Mouse (Mus musculus) liver, embryonic 12.5 days (tissue): Measurements from ENCODE around the gene Ankrd12. TPM values are rescaled to one million over a fixed set of nuclear protein-coding genes. Genes with fewer than 3 reads are reported as not detected.
"Not testable (repeated sequence)": the region's sequence is repeated elsewhere in the genome, so short reads cannot be mapped to it uniquely, and the experiment has no call there.

Experiments used
- ATAC-seq: fragments of 200-750 bp; cut with Nextera tagmentation; 2 replicates; pipeline ENCODE4 v1.8.0; 2017; ENCODE audit warnings: moderate number of reproducible peaks, mild to moderate bottlenecking, moderate library complexity
- H3K27ac ChIP-seq: fragments of 300-500 bp; sonication (generic); 2 replicates; pipeline ENCODE4 v1.5.1; 2016; ENCODE audit warnings: mild to moderate bottlenecking
- H3K27me3 ChIP-seq: fragments of 300-500 bp; sonication (generic); replicated peaks from 2 replicates; pipeline ENCODE4 v1.6.1; 2016; ENCODE audit warnings: mild to moderate bottlenecking, moderate library complexity
- H3K36me3 ChIP-seq: fragments of 300-500 bp; sonication (generic); 2 replicates; pipeline ENCODE4 v1.6.1; 2016; ENCODE audit warnings: mild to moderate bottlenecking, moderate library complexity
- H3K4me1 ChIP-seq: fragments of 300-500 bp; sonication (generic); 2 replicates; pipeline ENCODE4 v1.6.1; 2016
- H3K4me2 ChIP-seq: fragments of 300-500 bp; sonication (generic); 2 replicates; pipeline ENCODE4 v1.6.1; 2016; ENCODE audit warnings: mild to moderate bottlenecking, moderate library complexity
- H3K4me3 ChIP-seq: fragments of 300-500 bp; sonication (generic); 2 replicates; pipeline ENCODE4 v1.5.1; 2016; ENCODE audit warnings: mild to moderate bottlenecking, moderate library complexity
- H3K9ac ChIP-seq: fragments of 300-500 bp; sonication (generic); 2 replicates; pipeline ENCODE4 v1.6.1; 2016; ENCODE audit warnings: mild to moderate bottlenecking, moderate library complexity
- H3K9me3 ChIP-seq: fragments of 300-500 bp; sonication (generic); replicated peaks from 2 replicates; pipeline ENCODE4 v1.6.1; 2016; ENCODE audit warnings: mild to moderate bottlenecking, moderate library complexity
- WGBS: fragments of 180-500 bp; shearing (Covaris S2); methylation state at CpG from one replicate; pipeline ENCODE4 v1.1.7; 2016; ENCODE audit not compliant: insufficient replicate concordance; 5-methylcytosine and 5-hydroxymethylcytosine counted together
- polyA plus RNA-seq: library from polyadenylated mRNA; unstranded; fragments of >200 nt; fragmentation: Nextera tagmentation; extraction: Ambion mirVana; gene quantifications from 2 replicates; pipeline ENCODE4 v1.2.1, GENCODE M21; 2016

Gene Ankrd12
- polyA plus RNA-seq, 1 experiment from 2014 or later: 8.8 TPM

GRCm38 (mm10) chr17:66041020-66041419 is 35.9 kb downstream of the Ankrd12 start:
- Histone ChIP-seq H3K4me3 (no peak overlapping the region), H3K9me3 (no peaks in the 10 kb centered on the region), H3K9ac (no peak overlapping the region), H3K4me1 (0 out of 2 replicates have a peak, but pooled peaks cover 3% of the 10 kb centered on the region), H3K4me2 (no peak overlapping the region), H3K36me3 (no peaks in the 10 kb centered on the region), H3K27ac (no peak overlapping the region), H3K27me3 (no peaks in the 10 kb centered on the region)
- ATAC-seq: no peak
- WGBS: 76% methylated on average over 5 of the region's 5 CpGs

- no peaks in the 10 kb centered on the region for H3K9me3 ChIP-seq
- no peak overlapping the region for H3K4me2 ChIP-seq
- H3K36me3 ChIP-seq: no peaks in the 10 kb centered on the region
- 82% methylated on average over 5 of the region's 5 CpGs for WGBS
- no peak for ATAC-seq
- H3K27me3 ChIP-seq: no peaks in the 10 kb centered on the region
- H3K4me3 ChIP-seq: no peak overlapping the region
- H3K27ac ChIP-seq: no peak overlapping the region
- no peak overlapping the region for H3K9ac ChIP-seq
- H3K4me1 ChIP-seq: no peaks in the 10 kb centered on the region
Measured at GRCm38 (mm10) chr17:66033239-66033638, 43.6 kb downstream of the Ankrd12 start.

- no peaks in the 10 kb centered on the region for H3K9me3 ChIP-seq
- H3K9ac ChIP-seq: no peak overlapping the region
- no peak overlapping the region for H3K4me3 ChIP-seq
- H3K4me2 ChIP-seq: no peak overlapping the region
- WGBS: 61% methylated on average over 5 of the region's 5 CpGs
- ATAC-seq: no peak
- H3K27ac ChIP-seq: no peak overlapping the region
- no peaks in the 10 kb centered on the region for H3K27me3 ChIP-seq
- peaks cover 5% of the 10 kb centered on the region for H3K36me3 ChIP-seq
- no peaks in the 10 kb centered on the region for H3K4me1 ChIP-seq
Measured at GRCm38 (mm10) chr17:66031991-66032390, 44.9 kb downstream of the Ankrd12 start.

GRCm38 (mm10) chr17:66024211-66024610 is 52.7 kb downstream of the Ankrd12 start:
- H3K36me3 ChIP-seq: peaks cover 28% of the 10 kb centered on the region
- H3K4me3 ChIP-seq: no peak overlapping the region
- no peak for ATAC-seq
- no peak overlapping the region for H3K9ac ChIP-seq
- no peaks in the 10 kb centered on the region for H3K4me1 ChIP-seq
- 90% methylated on average over 7 of the region's 7 CpGs for WGBS
- no peak overlapping the region for H3K4me2 ChIP-seq
- no peaks in the 10 kb centered on the region for H3K9me3 ChIP-seq
- H3K27me3 ChIP-seq: no peaks in the 10 kb centered on the region
- no peak overlapping the region for H3K27ac ChIP-seq

- Histone ChIP-seq H3K27me3 (no peaks in the 10 kb centered on the region), H3K27ac (no peak overlapping the region), H3K9ac (no peak overlapping the region), H3K9me3 (no peaks in the 10 kb centered on the region), H3K4me1 (peaks cover 8% of the 10 kb centered on the region; the same call in 1 of the 2 replicates), H3K36me3 (no peaks in the 10 kb centered on the region), H3K4me2 (no peak overlapping the region), H3K4me3 (no peak overlapping the region)
- ATAC-seq: no peak
- 51% methylated on average over 2 of the region's 2 CpGs for WGBS
Measured at GRCm38 (mm10) chr17:66011790-66012189, 65.1 kb downstream of the Ankrd12 start.

- Histone ChIP-seq H3K27me3 (no peaks in the 10 kb centered on the region), H3K9me3 (no peaks in the 10 kb centered on the region), H3K27ac (no peak overlapping the region), H3K4me3 (no peak overlapping the region), H3K4me1 (peaks cover 8% of the 10 kb centered on the region; the same call in 1 of the 2 replicates), H3K4me2 (no peak overlapping the region), H3K36me3 (no peaks in the 10 kb centered on the region), H3K9ac (no peak overlapping the region)
- ATAC-seq: no peak
- WGBS: 70% methylated on average over 5 of the region's 5 CpGs
Measured at GRCm38 (mm10) chr17:66007892-66008291, 69.0 kb downstream of the Ankrd12 start.

GRCm38 (mm10) chr17:66007473-66007872 is 69.4 kb downstream of the Ankrd12 start:
- H3K4me2 ChIP-seq: no peak overlapping the region
- no peaks in the 10 kb centered on the region for H3K36me3 ChIP-seq
- no peak overlapping the region for H3K9ac ChIP-seq
- no peak overlapping the region for H3K27ac ChIP-seq
- H3K4me1 ChIP-seq: peaks cover 8% of the 10 kb centered on the region; the same call in 1 of the 2 replicates
- no peak overlapping the region for H3K4me3 ChIP-seq
- H3K27me3 ChIP-seq: no peaks in the 10 kb centered on the region
- WGBS: 84% methylated on average over 2 of the region's 2 CpGs
- ATAC-seq: no peak
- no peaks in the 10 kb centered on the region for H3K9me3 ChIP-seq

- Histone ChIP-seq H3K4me3 (no peak overlapping the region), H3K9me3 (no peaks in the 10 kb centered on the region), H3K9ac (peak overlapping the region; percentile 35; the same call in 1 of the 2 replicates), H3K27me3 (no peaks in the 10 kb centered on the region), H3K36me3 (no peaks in the 10 kb centered on the region), H3K4me2 (peak overlapping the region; percentile 37), H3K4me1 (peaks cover 36% of the 10 kb centered on the region), H3K27ac (peak overlapping the region; percentile 40; the same call in 1 of the 2 replicates)
- peak; percentile 85 for ATAC-seq
- WGBS: 8% methylated on average over 3 of the region's 3 CpGs
Measured at GRCm38 (mm10) chr17:65988151-65988820, 88.6 kb downstream of the Ankrd12 start.

- H3K4me2 ChIP-seq, H3K9ac ChIP-seq, H3K9me3 ChIP-seq, H3K27me3 ChIP-seq, H3K36me3 ChIP-seq, H3K4me3 ChIP-seq: not testable (repeated sequence)
- Histone ChIP-seq H3K27ac (peak overlapping the region; percentile 73), H3K4me1 (peaks cover 30% of the 10 kb centered on the region)
- peak; percentile 73 for ATAC-seq
Measured at GRCm38 (mm10) chr17:65976720-65977119, 100.2 kb downstream of the Ankrd12 start.

GRCm38 (mm10) chr17:65967751-65968150 is 109.1 kb downstream of the Ankrd12 start:
- no peaks in the 10 kb centered on the region for H3K36me3 ChIP-seq
- no peak overlapping the region for H3K4me3 ChIP-seq
- H3K9me3 ChIP-seq: no peaks in the 10 kb centered on the region
- 55% methylated on average over 11 of the region's 11 CpGs for WGBS
- H3K27ac ChIP-seq: no peak overlapping the region
- no peaks in the 10 kb centered on the region for H3K27me3 ChIP-seq
- no peak overlapping the region for H3K4me2 ChIP-seq
- no peaks in the 10 kb centered on the region for H3K4me1 ChIP-seq
- no peak for ATAC-seq
- H3K9ac ChIP-seq: no peak overlapping the region

GRCm38 (mm10) chr17:65962263-65962662 is 114.6 kb downstream of the Ankrd12 start:
- Histone ChIP-seq H3K27me3 (no peaks in the 10 kb centered on the region), H3K27ac (no peak overlapping the region), H3K4me3 (no peak overlapping the region), H3K36me3 (no peaks in the 10 kb centered on the region), H3K9ac (no peak overlapping the region), H3K4me1 (peaks cover 3% of the 10 kb centered on the region), H3K9me3 (no peaks in the 10 kb centered on the region), H3K4me2 (no peak overlapping the region)
- no peak for ATAC-seq
- WGBS: 83% methylated on average over 2 of the region's 2 CpGs

- 0 out of 2 replicates have a peak, but pooled peaks have one; percentile 27 for ATAC-seq
- 76% methylated on average over 2 of the region's 2 CpGs for WGBS
- no peaks in the 10 kb centered on the region for H3K36me3 ChIP-seq
- no peaks in the 10 kb centered on the region for H3K9me3 ChIP-seq
- H3K27me3 ChIP-seq: no peaks in the 10 kb centered on the region
- H3K4me3 ChIP-seq: no peak overlapping the region
- peaks cover 9% of the 10 kb centered on the region for H3K4me1 ChIP-seq
- H3K9ac ChIP-seq: no peak overlapping the region
- no peak overlapping the region for H3K4me2 ChIP-seq
- H3K27ac ChIP-seq: no peak overlapping the region
Measured at GRCm38 (mm10) chr17:65961606-65962136, 115.2 kb downstream of the Ankrd12 start.
